Mouse (Mus musculus): Measurements from ENCODE around the gene Gsg1l.

DNA sequence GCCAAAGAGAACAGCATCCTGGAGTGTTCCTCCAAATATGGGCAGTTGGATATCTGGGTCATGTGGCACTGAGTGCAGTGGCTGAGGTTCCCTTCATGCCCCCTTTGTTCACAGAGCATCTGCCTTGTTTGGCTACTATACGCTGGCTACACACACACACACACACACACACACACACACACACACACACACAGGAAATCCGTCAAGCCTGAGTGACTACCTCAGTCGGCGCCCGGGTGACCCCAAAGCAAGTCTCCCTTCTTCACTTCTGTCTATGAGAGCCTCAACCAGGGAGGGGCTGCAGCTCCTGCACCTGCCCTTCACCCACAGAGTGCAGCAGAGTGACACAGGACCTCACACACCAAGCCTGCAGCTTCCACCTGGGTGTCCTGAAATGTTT is 161.4 kb downstream of the Gsg1l start:
- no peak for TF ChIP-seq CTCF (IDR thresholded peaks at IDR 0.05; ENCODE audit: low read depth, low read length)
- no peak for TF ChIP-seq TAL1 (conservative IDR thresholded peaks at IDR 0.05; ENCODE audit: low read depth, low read length)
- TF ChIP-seq GATA2 (IDR thresholded peaks at IDR 0.05; ENCODE audit: borderline replicate concordance, low read depth, low read length), result no peak
- no peak for TF ChIP-seq POLR2AphosphoS5 (IDR thresholded peaks at IDR 0.05; ENCODE audit: insufficient replicate concordance, low read depth, low read length)
